Mouse (Mus musculus) neural tube, embryonic 12.5 days (tissue): ENCODE data around the gene Cldn14. TPM values are rescaled to one million over a fixed set of nuclear protein-coding genes. Genes with fewer than 3 reads are reported as not detected.

Experiments
- ATAC-seq: fragments of 200-750 bp; cut with Nextera tagmentation; 2 replicates; pipeline ENCODE4 v1.8.0; 2017; ENCODE audit warnings: low read depth, mild to moderate bottlenecking, moderate TSS enrichment, moderate library complexity; ENCODE audit not compliant: low FRiP score
- H3K27ac ChIP-seq: fragments of 300-500 bp; sonication (generic); 2 replicates; pipeline ENCODE4 v1.5.1; 2016
- H3K27me3 ChIP-seq: fragments of 300-500 bp; sonication (generic); replicated peaks from 2 replicates; pipeline ENCODE4 v1.6.1; 2016; ENCODE audit warnings: mild to moderate bottlenecking
- H3K36me3 ChIP-seq: fragments of 300-500 bp; sonication (generic); 2 replicates; pipeline ENCODE4 v1.6.1; 2016; ENCODE audit warnings: mild to moderate bottlenecking
- H3K4me1 ChIP-seq: fragments of 300-500 bp; sonication (generic); 2 replicates; pipeline ENCODE4 v1.6.1; 2016
- H3K4me2 ChIP-seq: fragments of 300-500 bp; sonication (generic); replicated peaks from 2 replicates; pipeline ENCODE4 v1.6.1; 2016; ENCODE audit warnings: mild to moderate bottlenecking
- H3K4me3 ChIP-seq: fragments of 300-500 bp; sonication (generic); 2 replicates; pipeline ENCODE4 v1.5.1; 2016
- H3K9ac ChIP-seq: fragments of 300-500 bp; sonication (generic); 2 replicates; pipeline ENCODE4 v1.6.1; 2016; ENCODE audit warnings: mild to moderate bottlenecking
- H3K9me3 ChIP-seq: fragments of 300-500 bp; sonication (generic); 2 replicates; pipeline ENCODE4 v1.6.1; 2016; ENCODE audit warnings: mild to moderate bottlenecking
- WGBS: fragments of 180-500 bp; shearing (Covaris S2); methylation state at CpG from one replicate; pipeline ENCODE4 v1.1.7; 2016; 5-methylcytosine and 5-hydroxymethylcytosine counted together
- polyA plus RNA-seq: library from polyadenylated mRNA; unstranded; fragments of >200 nt; fragmentation: Nextera tagmentation; extraction: Ambion mirVana; gene quantifications from 2 replicates; pipeline ENCODE4 v1.2.1, GENCODE M21; 2016

The Cldn14 gene
- polyA plus RNA-seq, 1 experiment from 2014 or later: 0.56 TPM

DNA sequence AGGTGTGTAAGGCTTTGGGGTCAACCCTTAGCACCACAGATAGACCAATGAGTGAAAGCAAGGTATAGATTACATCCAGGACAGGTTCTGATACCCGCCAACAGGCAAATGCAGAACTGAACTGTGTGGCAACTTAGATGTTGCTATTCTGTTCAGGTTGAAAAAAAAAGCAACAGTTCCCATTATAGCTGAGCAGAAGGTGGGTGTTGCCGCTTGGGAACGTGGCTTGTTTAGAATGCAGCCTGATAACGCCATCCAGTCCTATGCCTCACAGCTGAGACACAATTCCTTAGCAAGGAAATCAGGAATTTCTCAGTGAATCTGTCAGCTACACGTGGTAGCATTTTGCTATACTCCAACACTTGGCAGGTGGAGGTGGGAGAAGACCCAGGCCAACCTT is 115.4 kb downstream of the Cldn14 start:
- Histone ChIP-seq H3K9ac (no peak overlapping the region), H3K4me3 (no peak overlapping the region), H3K9me3 (no peaks in the 10 kb centered on the region), H3K27ac (no peak overlapping the region), H3K36me3 (peaks cover 52% of the 10 kb centered on the region), H3K4me1 (no peaks in the 10 kb centered on the region), H3K4me2 (no peak overlapping the region), H3K27me3 (no peaks in the 10 kb centered on the region)
- no peak for ATAC-seq
- WGBS: 94% methylated on average over 5 of the region's 5 CpGs

GRCm38 (mm10) chr16:93890948-93891604 is 117.6 kb downstream of the Cldn14 start:
- Histone ChIP-seq H3K4me1 (no peaks in the 10 kb centered on the region), H3K36me3 (peaks cover 59% of the 10 kb centered on the region), H3K27me3 (no peaks in the 10 kb centered on the region), H3K9ac (no peak overlapping the region), H3K27ac (no peak overlapping the region), H3K4me2 (no peak overlapping the region), H3K9me3 (no peaks in the 10 kb centered on the region), H3K4me3 (no peak overlapping the region)
- ATAC-seq: no peak
- 92% methylated on average over 12 of the region's 12 CpGs for WGBS

- peaks cover 47% of the 10 kb centered on the region for H3K36me3 ChIP-seq
- no peak overlapping the region for H3K27ac ChIP-seq
- H3K4me2 ChIP-seq: no peak overlapping the region
- H3K9ac ChIP-seq: no peak overlapping the region
- peaks cover 12% of the 10 kb centered on the region for H3K4me1 ChIP-seq
- H3K4me3 ChIP-seq: no peak overlapping the region
- H3K27me3 ChIP-seq: no peaks in the 10 kb centered on the region
- no peak for ATAC-seq
- WGBS: 94% methylated on average over 6 of the region's 6 CpGs
- no peaks in the 10 kb centered on the region for H3K9me3 ChIP-seq
Observed at GRCm38 (mm10) chr16:93888481-93888880, 120.2 kb downstream of the Cldn14 start.

GRCm38 (mm10) chr16:93884722-93885113 is 123.9 kb downstream of the Cldn14 start:
- Histone ChIP-seq H3K9me3 (no peaks in the 10 kb centered on the region), H3K4me3 (peak overlapping the region; percentile 73), H3K27ac (no peak overlapping the region), H3K36me3 (peaks cover 16% of the 10 kb centered on the region), H3K27me3 (no peaks in the 10 kb centered on the region), H3K4me1 (peaks cover 12% of the 10 kb centered on the region), H3K9ac (peak overlapping the region; percentile 67; the same call in 1 of the 2 replicates), H3K4me2 (peak overlapping the region; percentile 96)
- 51% methylated on average over 5 of the region's 5 CpGs for WGBS
- no peak for ATAC-seq

DNA sequence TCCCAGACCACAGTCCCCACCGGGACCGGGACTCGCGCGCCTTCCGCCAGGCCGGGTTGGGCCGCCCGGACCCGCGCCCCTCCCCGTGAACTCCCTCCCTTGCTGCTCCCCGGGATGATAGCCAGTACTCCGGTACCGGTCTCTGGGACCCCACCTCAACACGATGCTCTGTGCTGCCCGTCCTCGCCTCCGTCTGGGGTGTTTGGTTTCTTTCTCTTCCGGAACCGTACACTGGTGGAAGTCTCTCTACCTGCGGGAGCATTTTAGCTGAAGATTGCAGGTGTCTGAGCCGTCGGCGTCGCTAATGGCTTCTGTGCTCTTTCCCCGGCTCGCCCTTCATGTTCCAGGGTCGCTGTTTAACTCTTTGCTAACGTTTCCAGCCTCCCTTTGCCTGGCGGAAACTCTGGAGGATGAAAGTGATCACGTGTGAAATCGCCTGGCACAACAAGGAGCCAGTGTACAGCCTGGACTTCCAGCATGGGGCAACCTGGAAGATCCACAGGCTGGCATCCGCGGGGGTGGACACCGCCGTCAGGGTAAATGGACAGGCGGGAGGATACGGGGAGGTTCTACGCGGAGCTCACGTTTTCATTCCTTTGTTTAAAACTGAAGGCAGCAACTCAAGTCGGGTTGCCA is 124.4 kb downstream of the Cldn14 start:
- Histone ChIP-seq H3K4me3 (peak overlapping the region; percentile 73), H3K27me3 (no peaks in the 10 kb centered on the region), H3K9ac (peak overlapping the region; percentile 67), H3K4me1 (peaks cover 12% of the 10 kb centered on the region), H3K27ac (no peak overlapping the region), H3K36me3 (peaks cover 16% of the 10 kb centered on the region), H3K4me2 (peak overlapping the region; percentile 96), H3K9me3 (no peaks in the 10 kb centered on the region)
- peak; percentile 45 for ATAC-seq
- WGBS: under 1% methylated on average over 43 of the region's 43 CpGs

DNA sequence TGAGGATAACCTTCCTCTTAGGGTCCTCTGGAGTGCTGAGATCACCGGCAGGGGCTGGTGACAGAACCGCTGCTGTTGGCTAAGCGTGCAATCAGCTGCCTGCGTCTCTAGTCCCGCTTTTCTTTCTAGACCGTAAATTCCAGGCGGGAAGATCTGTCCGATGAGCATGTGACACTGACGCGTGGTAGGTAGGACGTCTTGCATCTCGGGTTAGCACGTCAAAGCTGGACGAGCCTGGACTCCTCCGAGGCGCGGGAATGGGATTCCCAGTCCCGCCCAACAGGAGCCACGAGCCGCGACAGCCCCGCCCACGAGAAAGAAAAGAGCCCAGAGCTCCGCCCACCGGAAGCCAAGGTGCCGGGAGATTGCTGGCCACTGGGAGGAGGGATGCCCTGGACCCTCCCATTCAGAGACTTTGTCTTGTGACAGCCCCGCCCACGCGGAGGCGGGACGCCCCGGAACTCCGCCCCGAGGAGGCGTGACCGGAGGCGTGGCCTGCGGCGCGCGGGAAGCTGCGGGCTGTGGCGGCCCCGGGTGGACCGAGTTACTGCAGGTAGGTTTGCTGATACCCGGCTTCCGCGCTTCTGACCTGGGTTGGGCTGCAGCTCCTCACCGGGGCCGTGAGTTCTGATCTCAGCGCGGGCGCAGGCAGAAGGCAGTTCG is 125.1 kb downstream of the Cldn14 start, which contains the start of gene Chaf1b:
Gene Chaf1b, plus strand, starts transcription at position 479 of the 663 bp plus-strand sequence.
- Histone ChIP-seq H3K4me2 (peak within 1 kb of the TSS; percentile 96), H3K27me3 (no peaks in the 10 kb centered on the region), H3K9me3 (no peaks in the 10 kb centered on the region), H3K36me3 (peaks cover 9% of the 10 kb centered on the region), H3K4me1 (peaks cover 12% of the 10 kb centered on the region), H3K9ac (peak within 1 kb of the TSS; percentile 67), H3K4me3 (peak within 1 kb of the TSS; percentile 73), H3K27ac (no peak within 1 kb of the TSS)
- WGBS: under 1% methylated on average over 54 of the region's 54 CpGs
- peak; percentile 94 for ATAC-seq

GRCm38 (mm10) chr16:93877612-93878380 is 130.8 kb downstream of the Cldn14 start:
- H3K36me3 ChIP-seq: peaks cover 45% of the 10 kb centered on the region
- no peaks in the 10 kb centered on the region for H3K4me1 ChIP-seq
- H3K4me3 ChIP-seq: no peak overlapping the region
- ATAC-seq: no peak
- no peak overlapping the region for H3K27ac ChIP-seq
- WGBS: 94% methylated on average over 6 of the region's 6 CpGs
- H3K9me3 ChIP-seq: no peaks in the 10 kb centered on the region
- no peak overlapping the region for H3K4me2 ChIP-seq
- H3K27me3 ChIP-seq: no peaks in the 10 kb centered on the region
- no peak overlapping the region for H3K9ac ChIP-seq

DNA sequence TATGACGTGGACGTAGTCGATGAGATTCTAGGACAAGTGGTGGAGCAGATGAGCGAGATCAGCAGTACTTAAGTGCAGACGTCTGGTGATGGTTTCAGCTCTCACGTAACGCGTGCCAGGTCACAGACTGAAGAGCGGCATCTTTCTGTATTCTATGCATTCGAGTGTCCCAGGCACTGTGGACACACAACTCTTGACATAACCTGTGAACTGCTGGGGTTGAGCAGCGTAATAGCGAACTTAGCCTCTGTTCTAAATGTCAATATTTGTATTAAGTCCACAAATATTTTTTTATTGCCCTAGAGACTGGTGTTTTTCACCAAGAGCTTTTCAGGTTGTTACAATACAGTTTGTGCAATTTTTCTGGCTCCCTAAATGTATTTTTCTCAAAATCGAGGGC is 133.8 kb downstream of the Cldn14 start:
- Histone ChIP-seq H3K4me1 (no peaks in the 10 kb centered on the region), H3K4me2 (no peak overlapping the region), H3K27me3 (no peaks in the 10 kb centered on the region), H3K27ac (no peak overlapping the region), H3K9me3 (no peaks in the 10 kb centered on the region), H3K9ac (no peak overlapping the region), H3K4me3 (no peak overlapping the region), H3K36me3 (peaks cover 72% of the 10 kb centered on the region)
- no peak for ATAC-seq
- whole genome bisulfite sequencing: 91% methylated on average over 13 of the region's 13 CpGs

Other genes starting within 250 kb of the Cldn14 start
- 33.2 and 33.5 TPM in 2 replicates for gene Morc3, start 176.7 kb downstream of the Cldn14 start, polyA plus RNA-seq
- 49.5 and 49.7 TPM in 2 replicates for gene Chaf1b, start 124.9 kb downstream of the Cldn14 start, polyA plus RNA-seq
- gene Sim2, start 76.1 kb upstream of the Cldn14 start, polyA plus RNA-seq: 0.16 and 0.22 TPM in 2 replicates